Mouse (Mus musculus) stomach, postnatal 0 days (tissue): ENCODE data around the gene Galnt10.

ENCODE experiments used
- CTCF ChIP-seq: IDR thresholded peaks from 2 replicates; pipeline ENCODE4 v1.5.1; 2016; ENCODE audit warnings: antibody characterized with exemption, low read depth, mild to moderate bottlenecking, moderate library complexity
- EP300 ChIP-seq: optimal IDR thresholded peaks from 2 replicates; pipeline ENCODE3; 2016; ENCODE audit warnings: antibody characterized with exemption

DNA sequence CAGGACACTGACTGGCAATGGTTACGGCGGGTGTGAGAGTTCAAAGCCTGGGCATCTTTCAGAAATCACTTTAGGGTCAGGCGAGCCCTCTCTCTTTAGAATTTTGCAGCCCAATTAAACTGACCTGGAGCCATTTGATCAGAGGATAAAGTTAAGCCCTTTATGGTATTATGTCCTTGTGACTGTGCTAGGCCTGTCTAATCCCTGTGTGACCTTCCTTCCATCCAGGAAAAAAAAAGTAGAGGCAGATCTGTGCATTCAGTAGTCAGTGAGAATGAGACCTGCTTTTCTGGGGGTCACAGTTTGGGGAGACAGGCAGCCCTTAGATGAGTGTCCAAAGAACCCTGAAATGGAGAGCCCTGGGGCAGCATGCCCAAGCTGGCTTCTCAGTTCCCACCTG, 71.5 kb downstream of the Galnt10 start:
- TF ChIP-seq CTCF: no peak
- TF ChIP-seq EP300: no peak
